Mouse (Mus musculus): ENCODE measurements around the gene Cbln3.

DNA sequence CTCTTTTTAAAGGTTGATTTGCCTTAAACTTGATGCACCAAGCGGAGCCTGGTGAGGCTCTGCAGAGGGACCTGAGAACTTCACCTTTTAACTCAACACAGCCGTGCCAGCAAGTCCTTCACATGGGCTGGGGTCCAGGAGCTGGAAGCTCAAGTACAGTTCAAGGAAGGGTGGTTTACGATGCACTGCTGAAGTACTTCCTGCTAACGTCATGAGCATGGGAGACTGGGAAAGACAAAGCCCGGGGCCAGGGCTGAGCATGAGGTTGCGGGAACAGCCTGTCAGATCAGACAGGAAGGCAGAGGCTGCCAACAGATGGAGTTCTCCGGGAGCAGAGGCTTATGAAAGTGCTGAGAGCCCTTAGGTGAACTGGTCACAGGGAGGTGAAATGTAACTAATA is 49.4 kb upstream of the Cbln3 start:
- peak; percentile 93 for TF ChIP-seq EP300 (IDR thresholded peaks at IDR 0.05)
- 0 out of 2 replicates have a peak, but pooled peaks have one; percentile 12 for TF ChIP-seq CTCF (IDR thresholded peaks at IDR 0.05)
